Mouse (Mus musculus): ENCODE measurements around the gene Cutc. TPM values are rescaled to one million over a fixed set of nuclear protein-coding genes. Genes with fewer than 3 reads are reported as not detected.
A peak's percentile ranks its signal among the peaks of the same experiment; 100 is the strongest.

Cutc gene
- polyA plus RNA-seq, 1 experiment from 2014 or later, result 7.5 TPM

- no peak overlapping the region for H3K9ac ChIP-seq (ENCODE audit: low read depth, low read length)
- H3K27me3 ChIP-seq (ENCODE audit: control insufficient read depth, insufficient read depth, low read depth, low read length), result no peaks in the 10 kb centered on the region
- H3K4me1 ChIP-seq (ENCODE audit: control insufficient read depth, insufficient read depth, low read length), result no peaks in the 10 kb centered on the region
- whole genome bisulfite sequencing, result 96% methylated on average over 7 of the region's 7 CpGs
- no peak overlapping the region for H3K27ac ChIP-seq (ENCODE audit: low read length)
- ATAC-seq, result no peak
- peaks cover 48% of the 10 kb centered on the region for H3K36me3 ChIP-seq (ENCODE audit: control insufficient read depth, insufficient read depth, low read length)
- no peak overlapping the region for H3K4me3 ChIP-seq (ENCODE audit: low read depth, low read length)
- H3K4me2 ChIP-seq (ENCODE audit: low read length), result no peak overlapping the region
- no peaks in the 10 kb centered on the region for H3K9me3 ChIP-seq (replicated peaks; ENCODE audit: control insufficient read depth, low read length, poor library complexity, severe bottlenecking)
Measured at GRCm38 (mm10) chr19:43743401-43743800, 9.4 kb upstream of the Cutc start.

GRCm38 (mm10) chr19:43745740-43746139 is 7.1 kb upstream of the Cutc start:
- Histone ChIP-seq H3K27ac (ENCODE audit: low read length) (no peak overlapping the region), H3K4me2 (ENCODE audit: low read length) (no peak overlapping the region), H3K9ac (ENCODE audit: low read depth, low read length) (no peak overlapping the region), H3K9me3 (replicated peaks; ENCODE audit: control insufficient read depth, low read length, poor library complexity, severe bottlenecking) (no peaks in the 10 kb centered on the region), H3K4me3 (ENCODE audit: low read depth, low read length) (no peak overlapping the region), H3K36me3 (ENCODE audit: control insufficient read depth, insufficient read depth, low read length) (peaks cover 39% of the 10 kb centered on the region), H3K27me3 (ENCODE audit: control insufficient read depth, insufficient read depth, low read depth, low read length) (no peaks in the 10 kb centered on the region), H3K4me1 (ENCODE audit: control insufficient read depth, insufficient read depth, low read length) (no peaks in the 10 kb centered on the region)
- 93% methylated on average over 3 of the region's 3 CpGs for WGBS
- ATAC-seq, result no peak

- H3K27ac ChIP-seq (ENCODE audit: low read length), result no peak overlapping the region
- no peak overlapping the region for H3K9ac ChIP-seq (ENCODE audit: low read depth, low read length)
- WGBS, result 93% methylated on average over 4 of the region's 4 CpGs
- ATAC-seq, result no peak
- H3K4me2 ChIP-seq (ENCODE audit: low read length), result no peak overlapping the region
- H3K4me3 ChIP-seq (ENCODE audit: low read depth, low read length), result no peak overlapping the region
- no peaks in the 10 kb centered on the region for H3K9me3 ChIP-seq (replicated peaks; ENCODE audit: control insufficient read depth, low read length, poor library complexity, severe bottlenecking)
- peaks cover 29% of the 10 kb centered on the region for H3K36me3 ChIP-seq (ENCODE audit: control insufficient read depth, insufficient read depth, low read length)
- no peaks in the 10 kb centered on the region for H3K27me3 ChIP-seq (ENCODE audit: control insufficient read depth, insufficient read depth, low read depth, low read length)
- peaks cover 9% of the 10 kb centered on the region for H3K4me1 ChIP-seq (ENCODE audit: control insufficient read depth, insufficient read depth, low read length)
Measured at GRCm38 (mm10) chr19:43747877-43748276, 4.9 kb upstream of the Cutc start.

- H3K4me1 ChIP-seq (ENCODE audit: control insufficient read depth, insufficient read depth, low read length), result peaks cover 13% of the 10 kb centered on the region
- no peak overlapping the region for H3K4me3 ChIP-seq (ENCODE audit: low read depth, low read length)
- no peak overlapping the region for H3K9ac ChIP-seq (ENCODE audit: low read depth, low read length)
- H3K4me2 ChIP-seq (ENCODE audit: low read length), result no peak overlapping the region
- H3K36me3 ChIP-seq (ENCODE audit: control insufficient read depth, insufficient read depth, low read length), result peaks cover 20% of the 10 kb centered on the region; the same call in 1 of the 2 replicates
- H3K27me3 ChIP-seq (ENCODE audit: control insufficient read depth, insufficient read depth, low read depth, low read length), result no peaks in the 10 kb centered on the region
- H3K9me3 ChIP-seq (replicated peaks; ENCODE audit: control insufficient read depth, low read length, poor library complexity, severe bottlenecking), result no peaks in the 10 kb centered on the region
- H3K27ac ChIP-seq (ENCODE audit: low read length), result no peak overlapping the region
- 96% methylated on average over 2 of the region's 2 CpGs for WGBS
- ATAC-seq, result no peak
Measured at GRCm38 (mm10) chr19:43750008-43750407, 2.8 kb upstream of the Cutc start.

GRCm38 (mm10) chr19:43753226-43753835 is 535 bp downstream of the Cutc start:
- Histone ChIP-seq H3K27ac (ENCODE audit: low read length) (peak overlapping the region; percentile 96), H3K36me3 (ENCODE audit: control insufficient read depth, insufficient read depth, low read length) (peaks cover 9% of the 10 kb centered on the region; the same call in 1 of the 2 replicates), H3K4me2 (ENCODE audit: low read length) (peak overlapping the region; percentile 71), H3K4me3 (ENCODE audit: low read depth, low read length) (peak overlapping the region; percentile 76), H3K9me3 (replicated peaks; ENCODE audit: control insufficient read depth, low read length, poor library complexity, severe bottlenecking) (no peaks in the 10 kb centered on the region), H3K4me1 (ENCODE audit: control insufficient read depth, insufficient read depth, low read length) (peaks cover 13% of the 10 kb centered on the region), H3K27me3 (ENCODE audit: control insufficient read depth, insufficient read depth, low read depth, low read length) (no peaks in the 10 kb centered on the region), H3K9ac (ENCODE audit: low read depth, low read length) (peak overlapping the region; percentile 78)
- WGBS, result under 1% methylated on average over 24 of the region's 24 CpGs
- ATAC-seq, result peak; percentile 93

DNA sequence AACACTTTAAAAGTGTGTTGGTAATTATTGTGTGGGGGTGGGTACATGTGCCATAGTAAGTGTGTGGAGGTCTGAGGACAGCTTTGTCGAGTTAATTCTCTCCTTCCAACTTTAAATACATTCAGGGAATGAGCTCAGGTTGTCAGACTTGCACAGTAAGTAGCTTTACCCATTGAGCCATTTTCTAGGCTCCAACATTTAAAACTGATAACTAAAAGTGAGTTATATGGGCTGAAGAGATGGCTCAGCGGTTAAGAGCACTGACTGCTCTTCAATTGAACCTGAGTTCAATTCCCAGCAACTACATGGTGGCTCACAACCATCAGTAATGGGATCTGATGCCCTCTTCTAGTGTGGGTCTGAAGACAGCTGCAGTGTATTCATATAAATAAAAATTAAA is 1.4 kb downstream of the Cutc start:
- ATAC-seq, result no peak
- WGBS, result 82% methylated on average over 2 of the region's 2 CpGs

GRCm38 (mm10) chr19:43754872-43755271 is 2.1 kb downstream of the Cutc start:
- no peak overlapping the region for H3K9ac ChIP-seq (ENCODE audit: low read depth, low read length)
- no peak overlapping the region for H3K27ac ChIP-seq (ENCODE audit: low read length)
- no peaks in the 10 kb centered on the region for H3K9me3 ChIP-seq (replicated peaks; ENCODE audit: control insufficient read depth, low read length, poor library complexity, severe bottlenecking)
- H3K27me3 ChIP-seq (ENCODE audit: control insufficient read depth, insufficient read depth, low read depth, low read length), result no peaks in the 10 kb centered on the region
- peaks cover 13% of the 10 kb centered on the region for H3K4me1 ChIP-seq (ENCODE audit: control insufficient read depth, insufficient read depth, low read length)
- WGBS, result 82% methylated on average over 2 of the region's 2 CpGs
- H3K36me3 ChIP-seq (ENCODE audit: control insufficient read depth, insufficient read depth, low read length), result 0 out of 2 replicates have a peak, but pooled peaks cover 4% of the 10 kb centered on the region
- H3K4me2 ChIP-seq (ENCODE audit: low read length), result no peak overlapping the region
- H3K4me3 ChIP-seq (ENCODE audit: low read depth, low read length), result no peak overlapping the region
- ATAC-seq, result no peak

More for the DNA sequence above, 1.4 kb downstream of the Cutc start:
- H3K4me3 ChIP-seq (ENCODE audit: low read depth, low read length), result no peak overlapping the region
- 0 out of 2 replicates have a peak, but pooled peaks cover 4% of the 10 kb centered on the region for H3K36me3 ChIP-seq (ENCODE audit: control insufficient read depth, insufficient read depth, low read length)
- H3K4me1 ChIP-seq (ENCODE audit: control insufficient read depth, insufficient read depth, low read length), result peaks cover 13% of the 10 kb centered on the region
- no peaks in the 10 kb centered on the region for H3K9me3 ChIP-seq (replicated peaks; ENCODE audit: control insufficient read depth, low read length, poor library complexity, severe bottlenecking)
- H3K4me2 ChIP-seq (ENCODE audit: low read length), result no peak overlapping the region
- no peaks in the 10 kb centered on the region for H3K27me3 ChIP-seq (ENCODE audit: control insufficient read depth, insufficient read depth, low read depth, low read length)
- no peak overlapping the region for H3K9ac ChIP-seq (ENCODE audit: low read depth, low read length)
- no peak overlapping the region for H3K27ac ChIP-seq (ENCODE audit: low read length)

DNA sequence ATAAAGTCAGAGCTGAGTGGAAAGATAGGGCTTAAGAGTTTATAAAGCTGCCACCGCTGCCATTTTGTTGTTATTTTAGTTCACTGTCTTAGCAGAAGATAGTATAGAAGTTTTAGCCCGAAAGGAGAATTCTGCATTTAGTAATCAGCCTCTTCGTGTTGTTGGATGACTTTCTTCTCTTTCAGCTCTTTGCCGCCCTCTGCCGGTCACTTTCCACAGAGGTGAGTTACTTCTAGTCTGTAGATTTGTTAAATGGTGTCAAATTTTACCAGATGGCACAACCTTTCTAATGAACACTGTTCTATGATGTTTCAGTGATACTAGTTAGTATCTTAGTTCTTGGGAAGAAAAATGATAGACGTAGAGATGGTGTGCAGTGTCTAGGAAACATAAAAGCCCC is 7.7 kb downstream of the Cutc start:
- Histone ChIP-seq H3K4me2 (ENCODE audit: low read length) (no peak overlapping the region), H3K36me3 (ENCODE audit: control insufficient read depth, insufficient read depth, low read length) (no peaks in the 10 kb centered on the region), H3K27me3 (ENCODE audit: control insufficient read depth, insufficient read depth, low read depth, low read length) (no peaks in the 10 kb centered on the region), H3K9ac (ENCODE audit: low read depth, low read length) (no peak overlapping the region), H3K27ac (ENCODE audit: low read length) (no peak overlapping the region), H3K4me1 (ENCODE audit: control insufficient read depth, insufficient read depth, low read length) (no peaks in the 10 kb centered on the region), H3K9me3 (replicated peaks; ENCODE audit: control insufficient read depth, low read length, poor library complexity, severe bottlenecking) (no peaks in the 10 kb centered on the region), H3K4me3 (ENCODE audit: low read depth, low read length) (no peak overlapping the region)
- 22% methylated on average over 6 of the region's 6 CpGs for WGBS
- no peak for ATAC-seq

DNA sequence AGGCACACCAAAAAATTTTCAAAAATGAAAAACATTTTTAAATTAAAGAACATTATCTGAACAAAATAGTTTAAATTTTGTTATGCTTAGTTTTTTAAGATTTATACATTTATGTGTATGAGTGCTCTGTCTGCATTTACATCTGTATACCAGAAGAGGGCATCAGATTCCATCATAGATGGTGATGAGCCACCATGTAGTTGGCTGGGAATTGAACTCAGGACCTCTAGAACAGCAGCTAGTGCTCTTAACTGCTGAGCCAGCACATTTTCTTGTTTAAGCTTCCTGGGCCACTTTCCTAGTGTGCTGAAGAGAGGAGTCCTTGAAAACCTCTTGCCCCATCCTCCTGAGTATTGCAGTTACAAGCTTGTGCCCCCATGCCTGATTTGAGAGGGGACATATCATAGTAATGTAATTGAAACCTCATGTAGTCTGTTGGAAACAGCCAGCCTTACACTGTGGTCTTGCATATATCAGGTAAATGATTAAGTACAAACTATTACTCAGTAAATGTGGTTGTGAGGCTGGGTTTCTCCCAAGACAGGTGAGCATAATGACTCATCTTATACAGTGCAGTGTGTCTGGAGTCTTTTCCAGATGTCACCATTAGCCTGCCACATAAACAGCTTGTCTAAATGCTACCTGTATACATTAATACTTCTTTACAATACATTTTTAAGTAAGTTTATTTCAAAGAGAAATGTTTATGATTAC is 8.9 kb downstream of the Cutc start:
- no peak overlapping the region for H3K4me2 ChIP-seq (ENCODE audit: low read length)
- no peaks in the 10 kb centered on the region for H3K27me3 ChIP-seq (ENCODE audit: control insufficient read depth, insufficient read depth, low read depth, low read length)
- H3K4me1 ChIP-seq (ENCODE audit: control insufficient read depth, insufficient read depth, low read length), result no peaks in the 10 kb centered on the region
- no peak overlapping the region for H3K27ac ChIP-seq (ENCODE audit: low read length)
- H3K9me3 ChIP-seq (replicated peaks; ENCODE audit: control insufficient read depth, low read length, poor library complexity, severe bottlenecking), result no peaks in the 10 kb centered on the region
- ATAC-seq, result no peak
- H3K36me3 ChIP-seq (ENCODE audit: control insufficient read depth, insufficient read depth, low read length), result no peaks in the 10 kb centered on the region
- H3K9ac ChIP-seq (ENCODE audit: low read depth, low read length), result no peak overlapping the region
- H3K4me3 ChIP-seq (ENCODE audit: low read depth, low read length), result no peak overlapping the region

Data from midbrain, embryonic 16.5 days (tissue).